Mouse (Mus musculus): ENCODE measurements around the gene Doc2b. TPM values are rescaled to one million over a fixed set of nuclear protein-coding genes. Genes with fewer than 3 reads are reported as not detected.
A peak's percentile ranks its signal among the peaks of the same experiment; 100 is the strongest.

The Doc2b gene
- polyA plus RNA-seq, 1 experiment from 2014 or later = 2.8 TPM

GRCm38 (mm10) chr11:75758553-75758952, 37.3 kb downstream of the Doc2b start:
- H3K4me1 ChIP-seq = no peaks in the 10 kb centered on the region
- H3K9ac ChIP-seq (replicated peaks) = no peak overlapping the region
- H3K9me3 ChIP-seq (replicated peaks) = no peaks in the 10 kb centered on the region
- H3K27ac ChIP-seq (replicated peaks) = no peak overlapping the region
- H3K27me3 ChIP-seq (replicated peaks) = no peaks in the 10 kb centered on the region
- H3K4me2 ChIP-seq = no peak overlapping the region
- WGBS = 85% methylated on average over 1 of the region's 1 CpGs
- H3K4me3 ChIP-seq (replicated peaks) = no peak overlapping the region
- ATAC-seq (ENCODE audit: low FRiP score) = no peak
- H3K36me3 ChIP-seq = peaks cover 46% of the 10 kb centered on the region

- Histone ChIP-seq H3K36me3 (peaks cover 41% of the 10 kb centered on the region), H3K4me2 (no peak overlapping the region), H3K4me3 (replicated peaks) (no peak overlapping the region), H3K4me1 (peaks cover 7% of the 10 kb centered on the region), H3K9ac (replicated peaks) (no peak overlapping the region), H3K27ac (replicated peaks) (no peak overlapping the region), H3K9me3 (replicated peaks) (no peaks in the 10 kb centered on the region), H3K27me3 (replicated peaks) (no peaks in the 10 kb centered on the region)
- ATAC-seq (ENCODE audit: low FRiP score) = no peak
- 94% methylated on average over 8 of the region's 8 CpGs for WGBS
Observed at GRCm38 (mm10) chr11:75756687-75757086, 39.2 kb downstream of the Doc2b start.

GRCm38 (mm10) chr11:75751082-75751481, 44.8 kb downstream of the Doc2b start:
- no peak overlapping the region for H3K4me3 ChIP-seq (replicated peaks)
- no peaks in the 10 kb centered on the region for H3K9me3 ChIP-seq (replicated peaks)
- H3K27me3 ChIP-seq (replicated peaks) = no peaks in the 10 kb centered on the region
- ATAC-seq (ENCODE audit: low FRiP score) = no peak
- peaks cover 45% of the 10 kb centered on the region for H3K4me1 ChIP-seq
- no peaks in the 10 kb centered on the region for H3K36me3 ChIP-seq
- 71% methylated on average over 4 of the region's 4 CpGs for whole genome bisulfite sequencing
- H3K27ac ChIP-seq (replicated peaks) = no peak overlapping the region
- no peak overlapping the region for H3K9ac ChIP-seq (replicated peaks)
- H3K4me2 ChIP-seq = no peak overlapping the region

GRCm38 (mm10) chr11:75750537-75750936, 45.3 kb downstream of the Doc2b start:
- no peak for ATAC-seq (ENCODE audit: low FRiP score)
- no peak overlapping the region for H3K4me3 ChIP-seq (replicated peaks)
- no peak overlapping the region for H3K9ac ChIP-seq (replicated peaks)
- no peak overlapping the region for H3K27ac ChIP-seq (replicated peaks)
- H3K9me3 ChIP-seq (replicated peaks) = no peaks in the 10 kb centered on the region
- 50% methylated on average over 1 of the region's 1 CpGs for WGBS
- H3K4me1 ChIP-seq = peaks cover 48% of the 10 kb centered on the region
- H3K4me2 ChIP-seq = no peak overlapping the region
- H3K27me3 ChIP-seq (replicated peaks) = no peaks in the 10 kb centered on the region
- H3K36me3 ChIP-seq = no peaks in the 10 kb centered on the region

- no peak for ATAC-seq (ENCODE audit: low FRiP score)
- H3K9ac ChIP-seq (replicated peaks) = no peak overlapping the region
- no peak overlapping the region for H3K27ac ChIP-seq (replicated peaks)
- WGBS = 92% methylated on average over 3 of the region's 3 CpGs
- no peaks in the 10 kb centered on the region for H3K27me3 ChIP-seq (replicated peaks)
- H3K4me2 ChIP-seq = no peak overlapping the region
- no peak overlapping the region for H3K4me3 ChIP-seq (replicated peaks)
- peaks cover 49% of the 10 kb centered on the region for H3K4me1 ChIP-seq
- H3K36me3 ChIP-seq = no peaks in the 10 kb centered on the region
- no peaks in the 10 kb centered on the region for H3K9me3 ChIP-seq (replicated peaks)
Observed at GRCm38 (mm10) chr11:75744761-75745160, 51.1 kb downstream of the Doc2b start.

- no peak overlapping the region for H3K4me3 ChIP-seq (replicated peaks)
- no peak overlapping the region for H3K4me2 ChIP-seq
- peaks cover 45% of the 10 kb centered on the region for H3K4me1 ChIP-seq
- 72% methylated on average over 3 of the region's 3 CpGs for WGBS
- H3K27me3 ChIP-seq (replicated peaks) = no peaks in the 10 kb centered on the region
- H3K36me3 ChIP-seq = no peaks in the 10 kb centered on the region; the same call in 1 of the 2 replicates
- peak overlapping the region; percentile 33; the same call in 1 of the 2 replicates for H3K27ac ChIP-seq (replicated peaks)
- no peak overlapping the region for H3K9ac ChIP-seq (replicated peaks)
- ATAC-seq (ENCODE audit: low FRiP score) = no peak
- no peaks in the 10 kb centered on the region for H3K9me3 ChIP-seq (replicated peaks)
Observed at GRCm38 (mm10) chr11:75741615-75742014, 54.2 kb downstream of the Doc2b start.

- Histone ChIP-seq H3K36me3 (no peaks in the 10 kb centered on the region; the same call in 1 of the 2 replicates), H3K9ac (replicated peaks) (no peak overlapping the region), H3K9me3 (replicated peaks) (no peaks in the 10 kb centered on the region), H3K4me1 (peaks cover 55% of the 10 kb centered on the region), H3K4me3 (replicated peaks) (no peak overlapping the region), H3K27me3 (replicated peaks) (no peaks in the 10 kb centered on the region), H3K27ac (replicated peaks) (no peak overlapping the region), H3K4me2 (no peak overlapping the region)
- WGBS = 73% methylated on average over 3 of the region's 3 CpGs
- no peak for ATAC-seq (ENCODE audit: low FRiP score)
Observed at GRCm38 (mm10) chr11:75740204-75740603, 55.6 kb downstream of the Doc2b start.

- no peaks in the 10 kb centered on the region for H3K27me3 ChIP-seq (replicated peaks)
- H3K9me3 ChIP-seq (replicated peaks) = no peaks in the 10 kb centered on the region
- 96% methylated on average over 7 of the region's 7 CpGs for WGBS
- no peak overlapping the region for H3K4me2 ChIP-seq
- ATAC-seq (ENCODE audit: low FRiP score) = no peak
- no peak overlapping the region for H3K27ac ChIP-seq (replicated peaks)
- H3K36me3 ChIP-seq = no peaks in the 10 kb centered on the region; the same call in 1 of the 2 replicates
- H3K4me1 ChIP-seq = peaks cover 62% of the 10 kb centered on the region
- no peak overlapping the region for H3K9ac ChIP-seq (replicated peaks)
- no peak overlapping the region for H3K4me3 ChIP-seq (replicated peaks)
Observed at GRCm38 (mm10) chr11:75738477-75738821, 57.4 kb downstream of the Doc2b start.

GRCm38 (mm10) chr11:75737806-75738476, 57.9 kb downstream of the Doc2b start:
- Histone ChIP-seq H3K4me2 (no peak overlapping the region), H3K27me3 (replicated peaks) (no peaks in the 10 kb centered on the region), H3K4me1 (peaks cover 62% of the 10 kb centered on the region), H3K36me3 (no peaks in the 10 kb centered on the region; the same call in 1 of the 2 replicates), H3K9me3 (replicated peaks) (no peaks in the 10 kb centered on the region), H3K27ac (replicated peaks) (no peak overlapping the region), H3K4me3 (replicated peaks) (no peak overlapping the region), H3K9ac (replicated peaks) (no peak overlapping the region)
- ATAC-seq (ENCODE audit: low FRiP score) = no peak
- 82% methylated on average over 2 of the region's 2 CpGs for WGBS

GRCm38 (mm10) chr11:75736978-75737377, 58.9 kb downstream of the Doc2b start:
- no peak for ATAC-seq (ENCODE audit: low FRiP score)
- 79% methylated on average over 3 of the region's 3 CpGs for WGBS

GRCm38 (mm10) chr11:75735462-75736252, 60.2 kb downstream of the Doc2b start:
- H3K4me1 ChIP-seq = peaks cover 59% of the 10 kb centered on the region
- no peaks in the 10 kb centered on the region for H3K9me3 ChIP-seq (replicated peaks)
- 61% methylated on average over 5 of the region's 5 CpGs for WGBS
- no peaks in the 10 kb centered on the region for H3K27me3 ChIP-seq (replicated peaks)
- peak overlapping the region; percentile 37; the same call in 1 of the 2 replicates for H3K9ac ChIP-seq (replicated peaks)
- H3K27ac ChIP-seq (replicated peaks) = no peak overlapping the region
- H3K36me3 ChIP-seq = no peaks in the 10 kb centered on the region; the same call in 1 of the 2 replicates
- H3K4me2 ChIP-seq = peak overlapping the region; percentile 74
- H3K4me3 ChIP-seq (replicated peaks) = 0 out of 2 replicates have a peak overlapping the region, but pooled peaks have one; percentile 85
- ATAC-seq (ENCODE audit: low FRiP score) = no peak

More at GRCm38 (mm10) chr11:75736978-75737377, 58.9 kb downstream of the Doc2b start:
- Histone ChIP-seq H3K27ac (replicated peaks) (no peak overlapping the region), H3K4me1 (peaks cover 63% of the 10 kb centered on the region), H3K4me2 (peak overlapping the region; percentile 74), H3K9me3 (replicated peaks) (no peaks in the 10 kb centered on the region), H3K27me3 (replicated peaks) (no peaks in the 10 kb centered on the region), H3K36me3 (no peaks in the 10 kb centered on the region; the same call in 1 of the 2 replicates), H3K9ac (replicated peaks) (no peak overlapping the region), H3K4me3 (replicated peaks) (no peak overlapping the region)
